Mouse (Mus musculus) intestine, embryonic 16.5 days (tissue): Measurements from ENCODE around the gene Slamf8. TPM values are rescaled to one million over a fixed set of nuclear protein-coding genes. Genes with fewer than 3 reads are reported as not detected.

ENCODE experiments used
- ATAC-seq: fragments of 200-750 bp; cut with Nextera tagmentation; 2 replicates; pipeline ENCODE4 v1.8.0; 2017; ENCODE audit warnings: moderate TSS enrichment, moderate library complexity
- H3K27ac ChIP-seq: fragments of 300-500 bp; sonication (generic); 2 replicates; pipeline ENCODE4 v1.5.1; 2014; ENCODE audit warnings: mild to moderate bottlenecking, low read length
- H3K27me3 ChIP-seq: fragments of 300-500 bp; sonication (generic); replicated peaks from 2 replicates; pipeline ENCODE4 v1.6.1; 2014; ENCODE audit warnings: low read length, control low read depth, mixed read lengths; ENCODE audit not compliant: control insufficient read depth, insufficient read depth
- H3K36me3 ChIP-seq: fragments of 300-500 bp; sonication (generic); 2 replicates; pipeline ENCODE4 v1.6.1; 2014; ENCODE audit warnings: low read length, control low read depth; ENCODE audit not compliant: control insufficient read depth, insufficient read depth
- H3K4me1 ChIP-seq: fragments of 300-500 bp; sonication (generic); 2 replicates; pipeline ENCODE4 v1.6.1; 2014; ENCODE audit warnings: low read length, control low read depth, mixed read lengths; ENCODE audit not compliant: control insufficient read depth, insufficient read depth
- H3K4me2 ChIP-seq: fragments of 300-500 bp; sonication (generic); 2 replicates; pipeline ENCODE4 v1.6.1; 2014; ENCODE audit warnings: low read depth, low read length, control low read depth
- H3K4me3 ChIP-seq: fragments of 300-500 bp; sonication (generic); 2 replicates; pipeline ENCODE4 v1.5.1; 2014; ENCODE audit warnings: mild to moderate bottlenecking, low read length
- H3K9ac ChIP-seq: fragments of 300-500 bp; sonication (generic); 2 replicates; pipeline ENCODE4 v1.6.1; 2014; ENCODE audit warnings: low read depth, low read length
- H3K9me3 ChIP-seq: fragments of 300-500 bp; sonication (generic); 2 replicates; pipeline ENCODE4 v1.6.1; 2016; ENCODE audit warnings: low read length, control low read depth; ENCODE audit not compliant: control insufficient read depth
- WGBS: fragments of 180-500 bp; shearing (Covaris S2); extraction: QIAGEN DNeasy Blood & Tissue Kit; methylation state at CpG from one replicate; pipeline ENCODE4 v1.1.7; 2014; 5-methylcytosine and 5-hydroxymethylcytosine counted together
- polyA plus RNA-seq: library from polyadenylated mRNA; unstranded; fragments of >200 nt; fragmentation: Nextera tagmentation; extraction: Ambion mirVana; gene quantifications from 2 replicates; pipeline ENCODE4 v1.2.1, GENCODE M21; 2015

Slamf8 gene
- polyA plus RNA-seq, 1 experiment from 2014 or later = 0.64 TPM

DNA sequence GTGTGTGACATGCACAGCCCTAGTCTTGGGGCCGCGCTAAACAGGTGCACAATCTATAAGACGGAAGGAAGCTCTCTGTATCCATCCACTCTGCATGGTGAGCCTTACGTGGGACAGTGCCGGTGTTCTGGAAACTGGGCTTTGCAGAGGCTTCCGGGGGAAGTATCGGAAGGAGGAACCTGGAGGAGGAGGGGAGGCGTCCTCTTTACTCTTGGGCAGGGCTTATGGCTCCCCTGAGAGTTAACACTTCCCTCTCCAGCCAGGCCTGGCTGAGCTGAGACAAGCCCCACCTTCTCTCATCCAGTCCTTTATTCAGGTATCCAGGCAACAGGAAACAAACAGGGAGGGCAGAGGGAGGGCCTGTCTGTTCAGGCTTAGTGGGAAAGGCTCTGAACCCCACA, 39.8 kb downstream of the Slamf8 start:
- Histone ChIP-seq H3K27me3 (no peaks in the 10 kb centered on the region), H3K4me1 (peaks cover 10% of the 10 kb centered on the region), H3K9ac (peak overlapping the region; percentile 64), H3K4me2 (peak overlapping the region; percentile 64), H3K36me3 (no peaks in the 10 kb centered on the region), H3K9me3 (no peaks in the 10 kb centered on the region), H3K27ac (no peak overlapping the region), H3K4me3 (peak overlapping the region; percentile 55)
- peak; percentile 94 for ATAC-seq
- 2% methylated on average over 8 of the region's 8 CpGs for WGBS

GRCm38 (mm10) chr1:172549717-172550116, 40.7 kb downstream of the Slamf8 start:
- Histone ChIP-seq H3K27me3 (no peaks in the 10 kb centered on the region), H3K4me2 (peak overlapping the region; percentile 64), H3K9me3 (no peaks in the 10 kb centered on the region), H3K36me3 (no peaks in the 10 kb centered on the region), H3K27ac (no peak overlapping the region), H3K4me1 (peaks cover 10% of the 10 kb centered on the region), H3K9ac (peak overlapping the region; percentile 64), H3K4me3 (peak overlapping the region; percentile 55)
- WGBS = 5% methylated on average over 8 of the region's 8 CpGs
- ATAC-seq = no peak

- Histone ChIP-seq H3K4me2 (peak overlapping the region; percentile 64), H3K4me3 (peak overlapping the region; percentile 55), H3K36me3 (no peaks in the 10 kb centered on the region), H3K27me3 (no peaks in the 10 kb centered on the region), H3K27ac (no peak overlapping the region), H3K9me3 (no peaks in the 10 kb centered on the region), H3K4me1 (peaks cover 10% of the 10 kb centered on the region), H3K9ac (0 out of 2 replicates have a peak overlapping the region, but pooled peaks have one; percentile 4)
- ATAC-seq = 0 out of 2 replicates have a peak, but pooled peaks have one; percentile 16
- 25% methylated on average over 2 of the region's 2 CpGs for WGBS
Observed at GRCm38 (mm10) chr1:172549314-172549713, 41.1 kb downstream of the Slamf8 start.

DNA sequence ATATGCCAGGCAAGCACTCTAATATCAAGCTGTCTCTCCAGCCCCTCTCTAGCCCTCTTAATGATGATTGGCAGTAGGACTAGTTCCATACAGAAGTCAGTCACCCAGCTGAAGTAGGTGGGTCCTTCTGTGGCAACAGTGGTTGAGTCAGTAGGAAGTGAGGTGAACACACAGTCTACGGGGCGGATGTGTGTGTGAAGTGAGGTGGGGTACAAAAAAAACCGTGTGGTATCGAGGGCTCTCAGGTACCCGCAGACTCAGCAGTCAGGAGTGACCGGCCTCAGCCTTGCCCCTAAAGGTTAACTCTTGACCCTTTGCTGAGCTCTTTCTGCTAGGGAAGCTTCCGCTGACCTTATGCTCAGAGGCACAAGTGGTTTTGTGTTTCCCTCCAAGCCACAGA, 41.9 kb downstream of the Slamf8 start:
- H3K4me1 ChIP-seq = peaks cover 10% of the 10 kb centered on the region
- WGBS = 55% methylated on average over 7 of the region's 7 CpGs
- no peak for ATAC-seq

GRCm38 (mm10) chr1:172546062-172546461, 44.3 kb downstream of the Slamf8 start:
- 81% methylated on average over 4 of the region's 4 CpGs for WGBS

More for the DNA sequence above, 41.9 kb downstream of the Slamf8 start:
- no peak overlapping the region for H3K4me2 ChIP-seq
- no peak overlapping the region for H3K27ac ChIP-seq
- H3K36me3 ChIP-seq = no peaks in the 10 kb centered on the region
- no peak overlapping the region for H3K9ac ChIP-seq
- no peaks in the 10 kb centered on the region for H3K9me3 ChIP-seq
- H3K27me3 ChIP-seq = no peaks in the 10 kb centered on the region
- H3K4me3 ChIP-seq = no peak overlapping the region

GRCm38 (mm10) chr1:172540283-172540820, 50.0 kb downstream of the Slamf8 start:
- ATAC-seq = no peak
- Histone ChIP-seq H3K4me3 (no peak overlapping the region), H3K9ac (no peak overlapping the region), H3K27me3 (no peaks in the 10 kb centered on the region), H3K4me1 (no peaks in the 10 kb centered on the region), H3K4me2 (no peak overlapping the region), H3K36me3 (no peaks in the 10 kb centered on the region), H3K9me3 (no peaks in the 10 kb centered on the region), H3K27ac (no peak overlapping the region)
- WGBS = 63% methylated on average over 11 of the region's 11 CpGs

More at GRCm38 (mm10) chr1:172546062-172546461, 44.3 kb downstream of the Slamf8 start:
- Histone ChIP-seq H3K27me3 (no peaks in the 10 kb centered on the region), H3K9ac (no peak overlapping the region), H3K4me1 (peaks cover 10% of the 10 kb centered on the region), H3K4me2 (no peak overlapping the region), H3K27ac (no peak overlapping the region), H3K4me3 (no peak overlapping the region), H3K36me3 (no peaks in the 10 kb centered on the region), H3K9me3 (no peaks in the 10 kb centered on the region)
- ATAC-seq = no peak

DNA sequence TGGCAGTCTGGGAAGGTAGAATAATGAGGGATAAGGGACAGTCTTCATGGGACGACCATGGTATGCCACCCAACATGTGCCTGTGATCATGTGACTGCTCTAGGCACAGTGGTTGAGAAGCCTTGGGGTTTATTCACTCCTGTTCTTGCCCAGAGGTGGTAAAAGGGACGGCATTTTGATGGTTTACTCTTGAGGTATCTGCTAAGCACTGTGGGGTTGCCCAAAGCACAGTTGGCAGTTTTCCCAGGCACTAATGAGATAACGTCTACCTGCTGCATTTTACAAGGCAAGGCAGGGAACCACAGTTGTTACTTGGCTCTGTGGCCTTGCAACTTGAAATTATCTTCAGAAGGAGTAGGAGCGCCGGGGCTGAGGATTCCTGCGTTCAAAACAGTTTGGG, 50.5 kb downstream of the Slamf8 start:
- H3K36me3 ChIP-seq = no peaks in the 10 kb centered on the region
- no peak overlapping the region for H3K4me3 ChIP-seq
- ATAC-seq = no peak; the same call in 1 of the 2 replicates
- H3K27me3 ChIP-seq = no peaks in the 10 kb centered on the region
- H3K9me3 ChIP-seq = no peaks in the 10 kb centered on the region
- no peak overlapping the region for H3K4me2 ChIP-seq
- H3K9ac ChIP-seq = no peak overlapping the region
- no peaks in the 10 kb centered on the region for H3K4me1 ChIP-seq
- H3K27ac ChIP-seq = no peak overlapping the region
- WGBS = 61% methylated on average over 6 of the region's 6 CpGs

DNA sequence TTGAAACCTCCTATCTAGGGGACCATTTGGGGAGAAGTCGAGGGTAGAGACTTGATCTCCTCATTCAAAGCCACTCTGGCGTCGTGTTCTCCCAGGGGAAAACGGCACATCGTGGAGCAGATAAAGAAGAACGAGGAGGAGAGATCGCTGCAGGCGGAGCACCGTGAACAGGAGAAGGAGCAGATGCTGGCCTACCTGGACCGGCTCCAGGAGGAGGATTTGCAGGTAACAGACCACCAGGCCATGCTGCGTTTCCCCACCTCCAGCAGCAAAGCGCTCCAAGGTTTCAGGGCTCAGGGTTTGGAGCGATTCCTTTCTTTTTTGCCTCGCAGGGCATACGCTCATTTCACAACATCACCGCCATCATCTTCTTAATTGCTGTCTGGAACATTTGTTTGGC, 55.3 kb downstream of the Slamf8 start:
- Histone ChIP-seq H3K27ac (no peak overlapping the region), H3K9me3 (no peaks in the 10 kb centered on the region), H3K36me3 (no peaks in the 10 kb centered on the region), H3K4me3 (no peak overlapping the region), H3K9ac (no peak overlapping the region), H3K4me2 (no peak overlapping the region), H3K27me3 (no peaks in the 10 kb centered on the region), H3K4me1 (peaks cover 9% of the 10 kb centered on the region; the same call in 1 of the 2 replicates)
- WGBS = 84% methylated on average over 16 of the region's 16 CpGs
- ATAC-seq = no peak

- peak; percentile 84 for ATAC-seq
- H3K4me2 ChIP-seq = peak overlapping the region; percentile 51
- H3K4me1 ChIP-seq = peaks cover 9% of the 10 kb centered on the region; the same call in 1 of the 2 replicates
- no peak overlapping the region for H3K9ac ChIP-seq
- H3K36me3 ChIP-seq = no peaks in the 10 kb centered on the region
- H3K27me3 ChIP-seq = no peaks in the 10 kb centered on the region
- WGBS = 1% methylated on average over 13 of the region's 13 CpGs
- no peaks in the 10 kb centered on the region for H3K9me3 ChIP-seq
- no peak overlapping the region for H3K27ac ChIP-seq
- H3K4me3 ChIP-seq = peak overlapping the region; percentile 28; the same call in 1 of the 2 replicates
Observed at GRCm38 (mm10) chr1:172532551-172532950, 57.8 kb downstream of the Slamf8 start.
